Mouse (Mus musculus) urinary bladder, adult 18-20 months (tissue): Measurements from ENCODE around the gene Ccser1.

Experiments used
- DNase-seq, 2 experiments: peaks; one replicate each; pipeline ENCODE4 v3.0.0; 2022; ENCODE audit warnings: low spot score in 2 of 2, mixed read lengths in 2 of 2

Ccser1 gene

GRCm38 (mm10) chr6:61432167-61432566 is 252.0 kb downstream of the Ccser1 start:
- DNase-seq, result no peak

- DNase-seq, result no peak
Observed at GRCm38 (mm10) chr6:61432703-61433102, 252.6 kb downstream of the Ccser1 start.

GRCm38 (mm10) chr6:61438165-61438564 is 258.0 kb downstream of the Ccser1 start:
- no peak for DNase-seq

- no peak for DNase-seq
Observed at GRCm38 (mm10) chr6:61471371-61472152, 291.4 kb downstream of the Ccser1 start.

DNA sequence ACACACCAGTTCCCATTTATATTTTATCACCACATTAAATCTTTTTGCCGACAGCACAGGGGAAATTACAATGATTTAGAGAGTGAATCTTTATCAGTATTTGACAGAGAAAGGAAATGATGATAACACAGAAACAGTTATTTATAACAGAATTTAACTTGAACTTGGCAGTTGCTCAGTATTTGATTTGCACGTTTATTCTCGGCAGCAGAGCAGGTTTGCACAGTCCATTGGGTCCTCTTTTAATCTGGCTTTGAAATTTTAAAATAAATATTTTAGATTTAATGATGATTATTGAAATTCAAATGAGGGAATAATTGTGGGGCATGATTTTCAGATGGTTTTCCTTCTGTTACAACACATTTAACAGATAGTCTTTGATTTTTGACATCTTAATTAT is 305.2 kb downstream of the Ccser1 start:
- no peak for DNase-seq

DNA sequence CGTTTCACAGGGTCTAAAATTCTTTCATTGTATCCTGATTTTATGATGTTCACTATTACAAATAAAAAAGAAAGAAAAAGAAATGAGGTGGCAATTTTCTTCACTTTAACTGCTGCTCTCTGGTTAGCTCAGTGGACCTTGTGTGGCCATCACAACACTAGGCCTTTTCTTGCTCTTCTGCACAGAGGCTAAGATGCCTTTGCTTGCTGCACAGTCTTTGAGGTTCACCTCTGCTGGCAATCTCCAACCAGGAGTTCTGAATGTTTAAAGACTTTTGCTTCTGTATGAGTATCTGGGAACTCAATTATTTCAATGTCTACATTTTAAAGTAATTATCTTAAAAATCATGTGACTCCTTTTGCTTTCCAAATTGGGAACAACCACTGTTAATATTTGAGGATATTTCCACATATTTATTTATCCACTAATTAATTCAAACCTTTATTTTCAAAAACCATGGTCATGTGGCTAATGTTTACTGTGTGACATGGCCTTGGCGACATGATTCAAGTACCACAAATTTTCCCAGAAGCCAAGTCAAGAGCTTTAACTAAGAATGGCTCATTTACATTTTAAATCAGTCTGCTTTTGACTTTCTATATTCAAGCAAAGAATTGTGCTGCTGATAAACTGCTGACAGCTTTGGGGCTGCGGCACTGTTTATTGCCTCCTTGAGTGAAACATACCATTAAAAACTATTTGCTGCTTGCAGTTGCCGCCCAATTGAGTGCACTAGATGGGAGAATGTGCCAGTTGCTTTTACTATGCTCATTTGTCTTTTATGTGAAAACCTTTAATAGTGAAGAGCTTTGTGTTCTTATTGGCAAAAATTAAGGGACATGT is 312.1 kb downstream of the Ccser1 start:
- DNase-seq, result no peak

DNA sequence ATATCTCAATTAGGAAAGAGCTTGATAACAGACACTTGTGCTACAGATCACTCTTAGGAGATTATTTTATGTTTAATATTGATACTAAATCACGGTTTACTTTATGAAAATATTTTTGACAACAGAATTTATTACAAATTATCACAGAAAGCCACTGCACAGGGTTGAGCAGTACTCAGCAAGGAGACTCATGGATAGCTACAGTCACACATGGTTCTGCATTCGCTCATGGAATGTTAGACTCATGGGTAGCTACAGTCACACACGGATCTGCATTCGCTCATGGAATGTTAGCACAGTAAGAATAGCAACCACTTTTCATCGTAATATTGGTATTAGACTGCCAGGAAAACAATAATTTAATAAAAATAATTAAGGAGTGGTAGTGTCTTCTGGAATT is 313.3 kb downstream of the Ccser1 start:
- DNase-seq, result no peak

- no peak for DNase-seq
Observed at GRCm38 (mm10) chr6:61515310-61515709, 335.2 kb downstream of the Ccser1 start.

GRCm38 (mm10) chr6:61521587-61521986 is 341.5 kb downstream of the Ccser1 start:
- no peak for DNase-seq

DNA sequence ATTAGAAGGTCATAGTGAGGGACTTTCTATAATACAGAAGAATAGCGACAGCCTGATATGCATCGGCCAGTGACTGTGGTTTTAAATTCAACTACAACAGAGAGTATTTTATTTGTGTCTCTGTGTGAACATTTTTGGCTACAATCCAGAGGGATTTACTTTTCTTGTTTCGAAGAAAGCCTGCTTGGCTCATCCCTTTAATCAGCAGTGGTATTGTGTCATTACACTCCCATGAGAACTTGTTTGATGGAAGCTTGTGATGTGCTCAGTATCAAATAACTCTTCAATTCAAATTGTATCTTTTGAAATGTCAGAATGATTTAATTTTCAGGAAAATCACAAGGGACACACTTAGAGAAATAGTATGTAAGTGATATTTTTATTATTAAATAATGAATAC is 342.0 kb downstream of the Ccser1 start:
- DNase-seq, result no peak

DNA sequence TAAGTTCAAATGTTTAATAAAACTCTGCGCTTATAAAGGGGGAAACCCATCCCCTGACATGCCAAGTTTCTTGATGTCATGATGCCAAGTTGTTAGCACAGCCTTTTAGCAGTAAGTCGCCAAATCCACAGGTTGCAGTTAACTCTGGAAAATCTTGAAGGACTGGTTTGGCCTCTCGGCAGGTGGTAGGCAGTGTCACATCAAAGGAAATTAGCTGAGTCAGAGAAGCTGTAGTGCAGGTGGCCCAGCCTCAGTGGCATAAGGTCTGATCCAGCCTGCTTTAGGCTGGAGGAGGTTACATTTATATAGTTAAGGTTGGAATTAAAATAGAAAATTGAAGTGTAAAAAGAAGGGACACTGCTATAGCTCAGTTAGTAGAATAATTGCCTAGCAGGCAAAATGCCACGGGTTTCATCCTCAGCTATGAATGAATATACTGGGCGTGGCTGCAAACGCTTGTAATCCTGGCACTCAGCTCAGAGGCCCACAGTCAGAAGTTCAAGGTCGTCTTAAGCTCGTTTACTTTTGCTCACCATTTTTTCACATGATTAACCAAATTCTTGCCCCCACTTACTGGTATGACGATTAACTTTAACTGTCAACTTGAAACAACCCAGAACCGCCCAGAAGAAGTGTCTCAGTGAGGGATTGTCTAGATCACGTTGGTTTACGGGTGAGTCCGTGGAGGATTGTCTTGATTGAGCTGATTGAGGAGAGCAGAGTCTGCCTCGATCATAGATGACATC is 343.8 kb downstream of the Ccser1 start:
- peak; percentile 4 to 40 for DNase-seq

- no peak for DNase-seq
Observed at GRCm38 (mm10) chr6:61540732-61541131, 360.6 kb downstream of the Ccser1 start.

- DNase-seq, result no peak
Observed at GRCm38 (mm10) chr6:61543459-61544044, 363.4 kb downstream of the Ccser1 start.

- DNase-seq, result no peak
Observed at GRCm38 (mm10) chr6:61567551-61567950, 387.4 kb downstream of the Ccser1 start.

DNA sequence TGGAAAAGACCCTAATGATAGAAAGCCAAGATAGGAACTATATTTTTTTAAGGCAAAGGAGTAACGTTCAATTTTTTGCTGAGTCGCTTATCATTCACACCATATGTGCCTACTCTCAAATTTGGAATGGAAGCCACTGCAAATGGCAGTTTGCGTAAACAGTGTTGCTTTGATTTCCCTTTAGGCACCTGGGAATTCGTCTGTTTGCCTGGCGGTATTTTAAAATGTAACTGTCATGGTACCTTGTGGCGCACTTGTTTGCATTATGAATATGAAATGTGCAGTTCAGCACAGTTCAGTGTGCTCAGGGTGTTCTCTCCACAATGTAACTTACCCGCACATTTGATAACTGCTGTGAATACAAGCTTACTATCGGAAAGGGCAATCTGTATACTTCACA is 387.8 kb downstream of the Ccser1 start:
- DNase-seq, result no peak

DNA sequence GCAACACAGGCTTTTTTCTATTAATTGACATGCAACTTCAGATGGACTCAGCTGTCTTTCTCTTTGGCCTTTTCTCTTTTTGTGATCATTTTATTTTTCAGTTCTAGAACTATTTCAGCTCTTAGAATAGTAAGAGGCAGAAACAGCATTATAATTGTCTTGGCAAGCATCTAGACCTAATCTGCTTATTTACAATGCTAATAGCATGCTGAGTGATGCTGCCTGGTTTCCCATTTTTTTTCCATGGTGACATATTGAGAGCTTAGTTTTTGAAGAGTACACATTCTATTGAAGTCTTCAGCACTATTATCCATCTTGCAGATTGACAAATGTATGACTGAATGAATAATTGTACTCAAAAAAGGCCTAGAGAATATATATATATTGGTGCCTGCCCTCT is 401.6 kb downstream of the Ccser1 start:
- DNase-seq, result no peak

- DNase-seq, result no peak
Observed at GRCm38 (mm10) chr6:61588999-61589398, 408.9 kb downstream of the Ccser1 start.

GRCm38 (mm10) chr6:61601911-61602310 is 421.8 kb downstream of the Ccser1 start:
- no peak for DNase-seq

DNA sequence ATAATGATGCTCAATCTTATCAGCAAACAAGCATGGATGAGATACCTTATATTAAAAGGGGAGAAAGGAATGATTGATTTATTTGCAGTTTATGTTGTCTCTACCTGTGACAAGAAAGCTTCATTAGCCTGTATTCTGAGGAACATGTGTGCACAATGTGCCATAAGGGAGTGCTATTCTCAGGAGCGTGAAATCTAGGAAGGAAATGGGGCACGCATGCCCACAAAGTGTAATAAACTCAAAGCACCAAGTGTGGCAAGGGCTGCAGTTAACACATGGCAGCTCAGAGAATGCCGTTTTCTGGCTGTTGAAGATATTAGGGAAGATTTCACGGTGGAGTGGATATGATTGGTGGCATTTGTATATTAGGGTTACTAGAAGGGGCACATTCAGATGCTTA is 434.8 kb downstream of the Ccser1 start:
- DNase-seq, result no peak

GRCm38 (mm10) chr6:61621707-61622106 is 441.6 kb downstream of the Ccser1 start:
- DNase-seq, result peak; percentile 1 to 4

- DNase-seq, result no peak
Observed at GRCm38 (mm10) chr6:61661414-61661813, 481.3 kb downstream of the Ccser1 start.

GRCm38 (mm10) chr6:61664572-61664971 is 484.4 kb downstream of the Ccser1 start:
- no peak for DNase-seq
